In genomic region chr9:78879955-78880642, GRCm38 (mm10) we compare ENCODE assay signal across 9 mouse cellular contexts.
DNase-seq lines count a peak whose midpoint lies in the region; ATAC-seq lines count a peak whose summit lies in the region.
"Had no signal": no experiment of that assay in that cellular context is flagged by ENCODE, and none has a peak within 500 bp of the region (broad histone marks: within the 10 kb centered on the region; RNA-seq: fewer than 3 reads in every experiment).

No protein-coding gene starts in this region.

- 3% methylated on average over 6 of the region's 6 CpGs for WGBS in forebrain, embryonic 14.5 days
- WGBS in midbrain, embryonic 15.5 days = 15% methylated on average over 6 of the region's 6 CpGs

- no peaks in the 10 kb centered on the region for H3K36me3 ChIP-seq in forebrain, embryonic 14.5 days (ENCODE audit: control insufficient read depth, insufficient read depth, low read length)
- no peaks in the 10 kb centered on the region for H3K36me3 ChIP-seq in midbrain, embryonic 15.5 days (replicated peaks)
- H3K36me3 ChIP-seq: lung, embryonic 15.5 days had no signal

- peak overlapping the region; percentile 77 for H3K27ac ChIP-seq in forebrain, embryonic 14.5 days (ENCODE audit: low read depth, low read length)
- peak overlapping the region; percentile 62 for H3K27ac ChIP-seq in midbrain, embryonic 15.5 days
- H3K27ac ChIP-seq: lung, embryonic 15.5 days had no signal

- no peaks in the 10 kb centered on the region for H3K27me3 ChIP-seq in forebrain, embryonic 14.5 days (replicated peaks; ENCODE audit: control insufficient read depth, insufficient read depth, low read length)
- no peaks in the 10 kb centered on the region for H3K27me3 ChIP-seq in midbrain, embryonic 15.5 days (replicated peaks)
- H3K27me3 ChIP-seq: lung, embryonic 15.5 days had no signal

- H3K4me1 ChIP-seq in forebrain, embryonic 14.5 days (ENCODE audit: control insufficient read depth, insufficient read depth, low read length) = peaks cover 9% of the 10 kb centered on the region
- peaks cover 18% of the 10 kb centered on the region for H3K4me1 ChIP-seq in midbrain, embryonic 15.5 days
- H3K4me1 ChIP-seq: lung, embryonic 15.5 days had no signal

- no peaks in the 10 kb centered on the region for H3K9me3 ChIP-seq in forebrain, embryonic 14.5 days (replicated peaks; ENCODE audit: control insufficient read depth, low read length)
- H3K9me3 ChIP-seq in midbrain, embryonic 15.5 days = no peaks in the 10 kb centered on the region
- H3K9me3 ChIP-seq: lung, embryonic 15.5 days had no signal

- H3K4me2 ChIP-seq in forebrain, embryonic 14.5 days (ENCODE audit: low read length) = no peak overlapping the region
- no peak overlapping the region for H3K4me2 ChIP-seq in midbrain, embryonic 15.5 days
- H3K4me2 ChIP-seq: lung, embryonic 15.5 days had no signal

- no peak overlapping the region for H3K9ac ChIP-seq in forebrain, embryonic 14.5 days (ENCODE audit: low read length)
- H3K9ac ChIP-seq in midbrain, embryonic 15.5 days = no peak overlapping the region
- H3K9ac ChIP-seq: lung, embryonic 15.5 days had no signal

- H3K4me3 ChIP-seq in forebrain, embryonic 14.5 days (ENCODE audit: low read depth, low read length) = no peak overlapping the region
- no peak overlapping the region for H3K4me3 ChIP-seq in midbrain, embryonic 15.5 days
- H3K4me3 ChIP-seq: lung, embryonic 15.5 days had no signal

- DNase-seq in lung, postnatal 10 days = peak; percentile 4
- DNase-seq in lung, postnatal 14 days = no peak
- DNase-seq in forebrain, embryonic 14.5 days (ENCODE audit: low spot score) = peak; percentile 90
- DNase-seq in layer of hippocampus, postnatal 14 days (ENCODE audit: low spot score in 2 of 2) = peak; percentile 63 to 89
- DNase-seq in gastrocnemius, adult 18-20 months (ENCODE audit: low spot score) = no peak
- DNase-seq in urinary bladder, postnatal 36 days (ENCODE audit: low spot score in 2 of 2) = no peak

- peak; percentile 96 for ATAC-seq in forebrain, embryonic 14.5 days
- peak; percentile 90 for ATAC-seq in midbrain, embryonic 15.5 days (replicated peaks)
- no peak for ATAC-seq in granulocyte monocyte progenitor cell, adult 5-6 weeks (replicated peaks; ENCODE audit: poor library complexity, severe bottlenecking)

Comparison
In these comparisons a context has a peak if more than half of its experiments do, and no peak if none do; other contexts are left out.
1. DNase-seq: peak in lung, postnatal 10 days (single experiment), forebrain, embryonic 14.5 days (single experiment) and layer of hippocampus, postnatal 14 days (2 of 2); none in lung, postnatal 14 days (single experiment), gastrocnemius, adult 18-20 months (single experiment) and urinary bladder, postnatal 36 days (0 of 2).